Mouse (Mus musculus): Measurements from ENCODE around the gene Rexo1. TPM values are rescaled to one million over a fixed set of nuclear protein-coding genes. Genes with fewer than 3 reads are reported as not detected.

Rexo1 gene
- total RNA-seq, 1 experiment from 2014 or later = 19.2 TPM

- ATAC-seq (replicated peaks in 1 of 2; ENCODE audit: insufficient read depth in 1 of 2, low FRiP score in 2 of 2, low TSS enrichment in 1 of 2, low read depth in 1 of 2, poor library complexity in 2 of 2, severe bottlenecking in 2 of 2) = peak in 1 of 2 experiments; percentile 35; a peak in 1 of 4 replicates
Observed at GRCm38 (mm10) chr10:80494732-80495131, 66.6 kb downstream of the Rexo1 start, which contains the start of gene Onecut3. TSS of gene Onecut3 (plus strand) at chr10:80494835.

Other genes starting within 250 kb of the Rexo1 start
- gene 2310011J03Rik, start 241.0 kb downstream of the Rexo1 start, total RNA-seq (2017) = 8.5 and 17.6 TPM in 2 replicates
- 2.9 and 3.1 TPM in 2 replicates for gene Pcsk4, start 232.1 kb downstream of the Rexo1 start, total RNA-seq (2017)
- gene Reep6, start 231.6 kb downstream of the Rexo1 start, total RNA-seq (2017) = 2.1 and 2.9 TPM in 2 replicates
- 0.25 and 0.40 TPM in 2 replicates for gene Adamtsl5, start 213.1 kb downstream of the Rexo1 start, total RNA-seq (2017)
- gene Plk5, start 205.1 kb downstream of the Rexo1 start, total RNA-seq (2017) = not detected in 2 replicates
- gene Mex3d, start 173.9 kb downstream of the Rexo1 start, total RNA-seq (2017) = 8.8 and 9.9 TPM in 2 replicates
- gene Mbd3, start 162.0 kb downstream of the Rexo1 start, total RNA-seq (2017) = 40.6 and 89.6 TPM in 2 replicates
- 94.4 and 127 TPM in 2 replicates for gene Uqcr11, start 154.7 kb downstream of the Rexo1 start, total RNA-seq (2017)
- 52.6 and 54.4 TPM in 2 replicates for gene Tcf3, start 127.9 kb downstream of the Rexo1 start, total RNA-seq (2017)
- not detected in 2 replicates for gene Onecut3, start 66.7 kb downstream of the Rexo1 start, total RNA-seq (2017)
- gene Atp8b3, start 22.4 kb downstream of the Rexo1 start, total RNA-seq (2017) = not detected in 2 replicates
- 5.3 and 9.9 TPM in 2 replicates for gene Klf16, start 15.8 kb upstream of the Rexo1 start, total RNA-seq (2017)
- 16.3 and 20.9 TPM in 2 replicates for gene Abhd17a, start 28.8 kb upstream of the Rexo1 start, total RNA-seq (2017)
- 7.4 and 9.6 TPM in 2 replicates for gene Scamp4, start 41.3 kb upstream of the Rexo1 start, total RNA-seq (2017)
- gene Adat3, start 41.3 kb upstream of the Rexo1 start, total RNA-seq (2017) = 0.94 TPM in 1 of 2 replicates, not detected in the other
- gene Gm49322, start 44.5 kb upstream of the Rexo1 start, total RNA-seq (2017) = 0.31 and 0.60 TPM in 2 replicates
- gene Csnk1g2, start 61.3 kb upstream of the Rexo1 start, total RNA-seq (2017) = 184 and 239 TPM in 2 replicates
- 13.6 and 35.8 TPM in 2 replicates for gene Btbd2, start 95.5 kb upstream of the Rexo1 start, total RNA-seq (2017)
- gene Mknk2, start 116.6 kb upstream of the Rexo1 start, total RNA-seq (2017) = 52.4 and 75.9 TPM in 2 replicates
- 81.1 and 92.3 TPM in 2 replicates for gene Mob3a, start 140.4 kb upstream of the Rexo1 start, total RNA-seq (2017)
- 9.5 and 10.4 TPM in 2 replicates for gene Izumo4, start 140.6 kb upstream of the Rexo1 start, total RNA-seq (2017)
- gene Ap3d1, start 180.7 kb upstream of the Rexo1 start, total RNA-seq (2017) = 37.7 and 45.2 TPM in 2 replicates
- gene Dot1l, start 193.6 kb upstream of the Rexo1 start, total RNA-seq (2017) = 12.0 and 13.0 TPM in 2 replicates
- 12.9 and 24.7 TPM in 2 replicates for gene Sf3a2, start 236.6 kb upstream of the Rexo1 start, total RNA-seq (2017)
- gene Plekhj1, start 237.1 kb upstream of the Rexo1 start, total RNA-seq (2017) = 35.8 and 45.6 TPM in 2 replicates
- 0.15 TPM in 1 of 2 replicates, not detected in the other for gene Amh, start 243.7 kb upstream of the Rexo1 start, total RNA-seq (2017)